Mouse (Mus musculus) hindbrain, embryonic 13.5 days (tissue): ENCODE data around the gene Mnt. TPM values are rescaled to one million over a fixed set of nuclear protein-coding genes. Genes with fewer than 3 reads are reported as not detected.

Source experiments
- ATAC-seq: fragments of 200-750 bp; cut with Nextera tagmentation; 2 replicates; pipeline ENCODE4 v1.8.0; 2017; ENCODE audit warnings: moderate TSS enrichment; ENCODE audit not compliant: low FRiP score
- H3K27ac ChIP-seq: fragments of 300-500 bp; sonication (generic); 2 replicates; pipeline ENCODE4 v1.5.1; 2015; ENCODE audit warnings: inconsistent platforms, mild to moderate bottlenecking, moderate library complexity
- H3K27me3 ChIP-seq: fragments of 300-500 bp; sonication (generic); 2 replicates; pipeline ENCODE4 v1.6.1; 2015; ENCODE audit warnings: mild to moderate bottlenecking, inconsistent platforms
- H3K36me3 ChIP-seq: fragments of 300-500 bp; sonication (generic); 2 replicates; pipeline ENCODE4 v1.6.1; 2015; ENCODE audit warnings: mild to moderate bottlenecking, inconsistent platforms
- H3K4me1 ChIP-seq: fragments of 300-500 bp; sonication (generic); replicated peaks from 2 replicates; pipeline ENCODE4 v1.6.1; 2015; ENCODE audit warnings: inconsistent platforms
- H3K4me2 ChIP-seq: fragments of 300-500 bp; sonication (generic); 2 replicates; pipeline ENCODE4 v1.6.1; 2015; ENCODE audit warnings: inconsistent platforms, mild to moderate bottlenecking, moderate library complexity
- H3K4me3 ChIP-seq: fragments of 300-500 bp; sonication (generic); 2 replicates; pipeline ENCODE4 v1.5.1; 2015; ENCODE audit warnings: mild to moderate bottlenecking, inconsistent platforms
- H3K9ac ChIP-seq: fragments of 300-500 bp; sonication (generic); 2 replicates; pipeline ENCODE4 v1.6.1; 2015; ENCODE audit warnings: mild to moderate bottlenecking, inconsistent platforms
- H3K9me3 ChIP-seq: fragments of 300-500 bp; sonication (generic); 2 replicates; pipeline ENCODE4 v1.6.1; 2016; ENCODE audit warnings: inconsistent platforms
- WGBS: fragments of 180-500 bp; shearing (Covaris S2); methylation state at CpG from one replicate; pipeline ENCODE4 v1.1.7; 2015; 5-methylcytosine and 5-hydroxymethylcytosine counted together
- polyA plus RNA-seq: library from polyadenylated mRNA; unstranded; fragments of >200 nt; fragmentation: Nextera tagmentation; extraction: Ambion mirVana; gene quantifications from 2 replicates; pipeline ENCODE4 v1.2.1, GENCODE M21; 2015

The Mnt gene
- polyA plus RNA-seq, 1 experiment from 2014 or later = 9.0 TPM

- WGBS = 82% methylated on average over 13 of the region's 13 CpGs
Measured at GRCm38 (mm10) chr11:74842045-74842444, 11.3 kb downstream of the Mnt start.

GRCm38 (mm10) chr11:74842656-74843434 is 12.1 kb downstream of the Mnt start:
- Histone ChIP-seq H3K4me3 (no peak overlapping the region), H3K36me3 (peaks cover 52% of the 10 kb centered on the region), H3K27me3 (no peaks in the 10 kb centered on the region), H3K4me1 (peaks cover 38% of the 10 kb centered on the region), H3K4me2 (no peak overlapping the region), H3K27ac (peak overlapping the region; percentile 3; the same call in 1 of the 2 replicates), H3K9ac (no peak overlapping the region), H3K9me3 (0 out of 2 replicates have a peak, but pooled peaks cover 4% of the 10 kb centered on the region)
- ATAC-seq = no peak
- 93% methylated on average over 22 of the region's 22 CpGs for WGBS

More at GRCm38 (mm10) chr11:74842045-74842444, 11.3 kb downstream of the Mnt start:
- H3K27ac ChIP-seq = peak overlapping the region; percentile 10; the same call in 1 of the 2 replicates
- H3K4me2 ChIP-seq = no peak overlapping the region
- H3K4me3 ChIP-seq = no peak overlapping the region
- H3K36me3 ChIP-seq = peaks cover 52% of the 10 kb centered on the region
- H3K4me1 ChIP-seq = peaks cover 42% of the 10 kb centered on the region
- ATAC-seq = no peak
- no peak overlapping the region for H3K9ac ChIP-seq
- H3K9me3 ChIP-seq = 0 out of 2 replicates have a peak, but pooled peaks cover 4% of the 10 kb centered on the region
- H3K27me3 ChIP-seq = no peaks in the 10 kb centered on the region

- Histone ChIP-seq H3K4me3 (no peak overlapping the region), H3K9ac (no peak overlapping the region), H3K4me2 (no peak overlapping the region), H3K4me1 (peaks cover 38% of the 10 kb centered on the region), H3K27ac (peak overlapping the region; percentile 3; the same call in 1 of the 2 replicates), H3K27me3 (no peaks in the 10 kb centered on the region), H3K9me3 (0 out of 2 replicates have a peak, but pooled peaks cover 4% of the 10 kb centered on the region), H3K36me3 (peaks cover 52% of the 10 kb centered on the region)
- 87% methylated on average over 2 of the region's 2 CpGs for WGBS
- no peak for ATAC-seq
Measured at GRCm38 (mm10) chr11:74843435-74843714, 12.7 kb downstream of the Mnt start.

GRCm38 (mm10) chr11:74843761-74844160 is 13.0 kb downstream of the Mnt start:
- H3K27me3 ChIP-seq = no peaks in the 10 kb centered on the region
- H3K27ac ChIP-seq = no peak overlapping the region
- 64% methylated on average over 5 of the region's 5 CpGs for WGBS
- no peak overlapping the region for H3K4me2 ChIP-seq
- H3K9ac ChIP-seq = no peak overlapping the region
- no peak overlapping the region for H3K4me3 ChIP-seq
- H3K4me1 ChIP-seq = peaks cover 36% of the 10 kb centered on the region
- H3K36me3 ChIP-seq = peaks cover 52% of the 10 kb centered on the region
- no peak for ATAC-seq
- 0 out of 2 replicates have a peak, but pooled peaks cover 4% of the 10 kb centered on the region for H3K9me3 ChIP-seq

GRCm38 (mm10) chr11:74845784-74846183 is 15.1 kb downstream of the Mnt start:
- H3K9me3 ChIP-seq = 0 out of 2 replicates have a peak, but pooled peaks cover 4% of the 10 kb centered on the region
- no peak overlapping the region for H3K27ac ChIP-seq
- 66% methylated on average over 3 of the region's 3 CpGs for WGBS
- H3K4me1 ChIP-seq = peaks cover 23% of the 10 kb centered on the region
- H3K4me3 ChIP-seq = no peak overlapping the region
- H3K27me3 ChIP-seq = no peaks in the 10 kb centered on the region
- ATAC-seq = no peak
- H3K4me2 ChIP-seq = no peak overlapping the region
- peaks cover 61% of the 10 kb centered on the region for H3K36me3 ChIP-seq
- H3K9ac ChIP-seq = no peak overlapping the region

- Histone ChIP-seq H3K4me1 (peaks cover 8% of the 10 kb centered on the region), H3K36me3 (peaks cover 66% of the 10 kb centered on the region), H3K4me2 (no peak overlapping the region), H3K9ac (0 out of 2 replicates have a peak overlapping the region, but pooled peaks have one; percentile 39), H3K4me3 (no peak overlapping the region), H3K27me3 (no peaks in the 10 kb centered on the region), H3K9me3 (0 out of 2 replicates have a peak, but pooled peaks cover 4% of the 10 kb centered on the region), H3K27ac (peak overlapping the region; percentile 44; the same call in 1 of the 2 replicates)
- peak; percentile 65 for ATAC-seq
- WGBS = 4% methylated on average over 13 of the region's 13 CpGs
Measured at GRCm38 (mm10) chr11:74847919-74848521, 17.3 kb downstream of the Mnt start.

GRCm38 (mm10) chr11:74850998-74851661 is 20.4 kb downstream of the Mnt start:
- H3K4me2 ChIP-seq = no peak overlapping the region
- ATAC-seq = no peak
- H3K4me1 ChIP-seq = peaks cover 7% of the 10 kb centered on the region
- no peak overlapping the region for H3K27ac ChIP-seq
- no peak overlapping the region for H3K4me3 ChIP-seq
- 0 out of 2 replicates have a peak overlapping the region, but pooled peaks have one; percentile 29 for H3K9ac ChIP-seq
- no peaks in the 10 kb centered on the region for H3K27me3 ChIP-seq
- 87% methylated on average over 14 of the region's 14 CpGs for WGBS
- H3K36me3 ChIP-seq = peaks cover 59% of the 10 kb centered on the region
- no peaks in the 10 kb centered on the region for H3K9me3 ChIP-seq

GRCm38 (mm10) chr11:74857756-74858155 is 27.0 kb downstream of the Mnt start:
- H3K4me3 ChIP-seq = no peak overlapping the region
- H3K36me3 ChIP-seq = peaks cover 74% of the 10 kb centered on the region
- no peaks in the 10 kb centered on the region for H3K27me3 ChIP-seq
- no peaks in the 10 kb centered on the region for H3K4me1 ChIP-seq
- ATAC-seq = no peak
- 89% methylated on average over 9 of the region's 9 CpGs for WGBS
- no peaks in the 10 kb centered on the region for H3K9me3 ChIP-seq
- H3K9ac ChIP-seq = 0 out of 2 replicates have a peak overlapping the region, but pooled peaks have one; percentile 35
- no peak overlapping the region for H3K27ac ChIP-seq
- no peak overlapping the region for H3K4me2 ChIP-seq

GRCm38 (mm10) chr11:74862129-74862528 is 31.4 kb downstream of the Mnt start:
- Histone ChIP-seq H3K36me3 (peaks cover 84% of the 10 kb centered on the region), H3K27me3 (no peaks in the 10 kb centered on the region), H3K9me3 (no peaks in the 10 kb centered on the region), H3K27ac (no peak overlapping the region), H3K4me3 (no peak overlapping the region), H3K9ac (no peak overlapping the region), H3K4me2 (no peak overlapping the region), H3K4me1 (no peaks in the 10 kb centered on the region; the same call in 1 of the 2 replicates)
- WGBS = 85% methylated on average over 5 of the region's 5 CpGs
- no peak for ATAC-seq

GRCm38 (mm10) chr11:74863471-74863870 is 32.8 kb downstream of the Mnt start:
- H3K9ac ChIP-seq = 0 out of 2 replicates have a peak overlapping the region, but pooled peaks have one; percentile 8
- no peak overlapping the region for H3K27ac ChIP-seq
- no peaks in the 10 kb centered on the region for H3K27me3 ChIP-seq
- WGBS = 16% methylated on average over 11 of the region's 11 CpGs
- no peak for ATAC-seq
- H3K4me3 ChIP-seq = no peak overlapping the region
- peaks cover under 1% of the 10 kb centered on the region; the same call in 1 of the 2 replicates for H3K4me1 ChIP-seq
- H3K9me3 ChIP-seq = no peaks in the 10 kb centered on the region
- peaks cover 85% of the 10 kb centered on the region for H3K36me3 ChIP-seq
- H3K4me2 ChIP-seq = no peak overlapping the region

- H3K4me1 ChIP-seq = peaks cover 10% of the 10 kb centered on the region
- no peak overlapping the region for H3K4me3 ChIP-seq
- ATAC-seq = no peak
- no peak overlapping the region for H3K9ac ChIP-seq
- H3K4me2 ChIP-seq = no peak overlapping the region
- H3K27me3 ChIP-seq = no peaks in the 10 kb centered on the region
- no peaks in the 10 kb centered on the region for H3K9me3 ChIP-seq
- 92% methylated on average over 9 of the region's 9 CpGs for WGBS
- H3K36me3 ChIP-seq = peaks cover 80% of the 10 kb centered on the region
- no peak overlapping the region for H3K27ac ChIP-seq
Measured at GRCm38 (mm10) chr11:74864421-74864820, 33.7 kb downstream of the Mnt start.

- Histone ChIP-seq H3K27ac (no peak overlapping the region), H3K9ac (no peak overlapping the region), H3K4me3 (no peak overlapping the region), H3K4me2 (no peak overlapping the region), H3K9me3 (no peaks in the 10 kb centered on the region), H3K27me3 (no peaks in the 10 kb centered on the region), H3K4me1 (peaks cover 18% of the 10 kb centered on the region), H3K36me3 (peaks cover 72% of the 10 kb centered on the region)
- WGBS = 90% methylated on average over 9 of the region's 9 CpGs
- no peak for ATAC-seq
Measured at GRCm38 (mm10) chr11:74865252-74865651, 34.5 kb downstream of the Mnt start.
